Mouse (Mus musculus) embryo, embryonic 11.5 days (tissue): ENCODE data around the gene Kank4.
"Not testable (repeated sequence)": the region's sequence is repeated elsewhere in the genome, so short reads cannot be mapped to it uniquely, and the experiment has no call there.

ENCODE experiments used
- DNase-seq: peaks from one replicate; pipeline ENCODE4 v3.0.0-alpha.2; 2012; ENCODE audit warnings: low read depth, low spot score

Kank4 gene

GRCm38 (mm10) chr4:98817184-98817911, at the start of gene Kank4:
Kank4 (minus strand) TSS chr4:98817537.
- DNase-seq, result no peak

- DNase-seq, result no peak
Observed at GRCm38 (mm10) chr4:98865386-98866237, 48.3 kb upstream of the Kank4 start.

- no peak for DNase-seq
Observed at GRCm38 (mm10) chr4:98864546-98864945, 47.2 kb upstream of the Kank4 start.

- DNase-seq, result no peak
Observed at GRCm38 (mm10) chr4:98864094-98864493, 46.8 kb upstream of the Kank4 start.

- no peak for DNase-seq
Observed at GRCm38 (mm10) chr4:98863451-98863850, 46.1 kb upstream of the Kank4 start.

- DNase-seq, result no peak
Observed at GRCm38 (mm10) chr4:98858151-98858855, 41.0 kb upstream of the Kank4 start.

- DNase-seq, result no peak
Observed at GRCm38 (mm10) chr4:98857037-98857648, 39.8 kb upstream of the Kank4 start.

- no peak for DNase-seq
Observed at GRCm38 (mm10) chr4:98853926-98854325, 36.6 kb upstream of the Kank4 start.

GRCm38 (mm10) chr4:98850485-98850884, 33.1 kb upstream of the Kank4 start:
- not testable (repeated sequence) for DNase-seq

GRCm38 (mm10) chr4:98847120-98847885, 30.0 kb upstream of the Kank4 start:
- DNase-seq, result no peak

- no peak for DNase-seq
Observed at GRCm38 (mm10) chr4:98846396-98846795, 29.1 kb upstream of the Kank4 start.

GRCm38 (mm10) chr4:98845687-98846125, 28.4 kb upstream of the Kank4 start:
- DNase-seq, result no peak

- no peak for DNase-seq
Observed at GRCm38 (mm10) chr4:98845201-98845600, 27.9 kb upstream of the Kank4 start.

- no peak for DNase-seq
Observed at GRCm38 (mm10) chr4:98843906-98844597, 26.7 kb upstream of the Kank4 start.

- DNase-seq, result not testable (repeated sequence)
Observed at GRCm38 (mm10) chr4:98841251-98841650, 23.9 kb upstream of the Kank4 start.

GRCm38 (mm10) chr4:98840526-98840925, 23.2 kb upstream of the Kank4 start:
- DNase-seq, result no peak

GRCm38 (mm10) chr4:98838913-98839312, 21.6 kb upstream of the Kank4 start:
- no peak for DNase-seq

- DNase-seq, result no peak
Observed at GRCm38 (mm10) chr4:98837715-98838505, 20.6 kb upstream of the Kank4 start.

- no peak for DNase-seq
Observed at GRCm38 (mm10) chr4:98836519-98836918, 19.2 kb upstream of the Kank4 start.
